In genomic region chr5:35133468-35133867, GRCm38 (mm10) we compare ENCODE assay signal across 13 mouse cellular contexts.
"Had no signal": no experiment of that assay in that cellular context is flagged by ENCODE, and none has a peak within 500 bp of the region (broad histone marks: within the 10 kb centered on the region; RNA-seq: fewer than 3 reads in every experiment).

No protein-coding gene starts in this region.

- DNase-seq: gastrocnemius, postnatal 14 days; gastrocnemius, postnatal 36 days; heart, adult 18-20 months; heart, postnatal 14 days; heart, postnatal 36 days; kidney, adult 11 months; kidney, adult 2 months; kidney, adult 9 months; kidney, postnatal 14 days; kidney, postnatal 36 days; layer of hippocampus, adult 9-11 months; layer of hippocampus, postnatal 36 days; left cerebral cortex, postnatal 4 days had no signal
